Mouse (Mus musculus) liver, embryonic 15.5 days (tissue): ENCODE results near the gene Prr7. TPM values are rescaled to one million over a fixed set of nuclear protein-coding genes. Genes with fewer than 3 reads are reported as not detected.

ENCODE experiments used
- ATAC-seq: fragments of 200-750 bp; cut with Nextera tagmentation; 2 replicates; pipeline ENCODE4 v1.8.0; 2017; ENCODE audit warnings: moderate number of reproducible peaks, mild to moderate bottlenecking, moderate library complexity; ENCODE audit not compliant: insufficient read depth
- H3K27ac ChIP-seq: fragments of 300-500 bp; sonication (generic); replicated peaks from 2 replicates; pipeline ENCODE4 v1.5.1; 2015; ENCODE audit warnings: mild to moderate bottlenecking, inconsistent platforms
- H3K27me3 ChIP-seq: fragments of 300-500 bp; sonication (generic); 2 replicates; pipeline ENCODE4 v1.6.1; 2015; ENCODE audit warnings: mild to moderate bottlenecking, inconsistent platforms
- H3K36me3 ChIP-seq: fragments of 300-500 bp; sonication (generic); replicated peaks from 2 replicates; pipeline ENCODE4 v1.6.1; 2015; ENCODE audit warnings: moderate library complexity, mild to moderate bottlenecking, inconsistent platforms
- H3K4me1 ChIP-seq: fragments of 300-500 bp; sonication (generic); replicated peaks from 2 replicates; pipeline ENCODE4 v1.6.1; 2015; ENCODE audit warnings: inconsistent platforms
- H3K4me2 ChIP-seq: fragments of 300-500 bp; sonication (generic); 2 replicates; pipeline ENCODE4 v1.6.1; 2015; ENCODE audit warnings: moderate library complexity, mild to moderate bottlenecking, inconsistent platforms
- H3K4me3 ChIP-seq: fragments of 300-500 bp; sonication (generic); replicated peaks from 2 replicates; pipeline ENCODE4 v1.5.1; 2015; ENCODE audit warnings: mild to moderate bottlenecking, inconsistent platforms
- H3K9ac ChIP-seq: fragments of 300-500 bp; sonication (generic); 2 replicates; pipeline ENCODE4 v1.6.1; 2015; ENCODE audit warnings: moderate library complexity, mild to moderate bottlenecking, inconsistent platforms
- H3K9me3 ChIP-seq: fragments of 300-500 bp; sonication (generic); replicated peaks from 2 replicates; pipeline ENCODE4 v1.6.1; 2016; ENCODE audit warnings: inconsistent platforms
- WGBS: fragments of 180-500 bp; shearing (Covaris S2); methylation state at CpG from one replicate; pipeline ENCODE4 v1.1.7; 2015; ENCODE audit warnings: mixed read lengths; ENCODE audit not compliant: insufficient replicate concordance; 5-methylcytosine and 5-hydroxymethylcytosine counted together
- polyA plus RNA-seq: library from polyadenylated mRNA; unstranded; fragments of >200 nt; fragmentation: Nextera tagmentation; extraction: Ambion mirVana; gene quantifications from 2 replicates; pipeline ENCODE4 v1.2.1, GENCODE M21; 2015

The Prr7 gene
- polyA plus RNA-seq, 1 experiment from 2014 or later, result not detected

DNA sequence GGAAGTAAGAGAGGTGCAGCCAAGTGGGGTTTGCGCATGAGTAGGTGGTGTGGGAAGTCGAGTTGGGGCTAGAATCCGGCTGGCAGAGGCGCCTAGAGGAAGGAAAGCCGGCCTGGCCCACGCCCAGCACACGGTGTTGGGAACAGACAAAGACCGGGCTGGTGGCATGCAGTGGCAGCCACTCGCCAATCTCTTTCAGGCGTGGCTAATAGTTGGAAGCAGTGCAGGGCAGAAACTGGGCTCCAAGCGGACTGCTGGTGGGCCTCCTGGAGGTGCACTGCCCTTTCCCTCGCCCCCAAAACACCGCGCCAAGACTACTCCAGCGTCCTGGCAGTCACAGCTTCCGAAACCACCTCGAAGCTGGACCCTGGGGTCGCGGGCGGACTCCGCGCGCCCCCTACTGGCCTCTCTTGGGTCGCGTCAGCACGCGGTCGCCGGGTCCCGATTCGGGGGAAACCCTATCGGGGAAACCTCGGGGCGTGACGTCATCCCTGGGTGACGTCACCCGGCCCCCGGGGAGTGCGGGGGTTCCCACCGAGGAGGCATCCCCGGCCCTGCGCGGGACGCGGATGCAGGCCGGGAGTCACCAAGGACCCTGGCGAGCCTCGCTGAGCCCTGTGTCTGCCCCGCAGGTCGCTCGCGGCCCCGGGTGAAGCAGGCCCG, 7.2 kb downstream of the Prr7 start:
- peak overlapping the region; percentile 59 for H3K4me3 ChIP-seq
- peak; percentile 52 for ATAC-seq
- H3K9ac ChIP-seq, result peak overlapping the region; percentile 46; the same call in 1 of the 2 replicates
- peak overlapping the region; percentile 91 for H3K4me2 ChIP-seq
- no peaks in the 10 kb centered on the region for H3K36me3 ChIP-seq
- WGBS, result under 1% methylated on average over 54 of the region's 54 CpGs
- H3K27me3 ChIP-seq, result peaks cover 100% of the 10 kb centered on the region
- no peak overlapping the region for H3K27ac ChIP-seq
- peaks cover 27% of the 10 kb centered on the region for H3K4me1 ChIP-seq
- H3K9me3 ChIP-seq, result no peaks in the 10 kb centered on the region

DNA sequence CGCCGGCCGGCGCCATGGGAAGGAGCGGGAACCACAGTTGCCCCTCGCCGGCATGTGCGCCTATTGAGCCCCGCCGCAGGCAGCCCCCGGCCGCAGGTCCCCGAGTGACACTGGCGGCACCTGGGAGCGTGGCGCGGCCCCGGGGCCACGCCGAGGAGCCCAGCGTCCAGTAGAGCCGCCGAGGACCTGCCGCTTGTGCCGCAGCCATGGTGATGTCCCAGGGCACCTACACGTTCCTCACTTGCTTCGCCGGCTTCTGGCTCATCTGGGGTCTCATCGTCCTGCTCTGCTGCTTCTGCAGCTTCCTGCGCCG, 7.7 kb downstream of the Prr7 start:
- H3K9ac ChIP-seq, result peak overlapping the region; percentile 46; the same call in 1 of the 2 replicates
- WGBS, result under 1% methylated on average over 31 of the region's 31 CpGs
- H3K27ac ChIP-seq, result no peak overlapping the region
- peaks cover 100% of the 10 kb centered on the region for H3K27me3 ChIP-seq
- H3K4me3 ChIP-seq, result peak overlapping the region; percentile 59
- H3K4me2 ChIP-seq, result peak overlapping the region; percentile 91
- 0 out of 2 replicates have a peak, but pooled peaks have one; percentile 10 for ATAC-seq
- H3K4me1 ChIP-seq, result peaks cover 27% of the 10 kb centered on the region
- no peaks in the 10 kb centered on the region for H3K36me3 ChIP-seq
- no peaks in the 10 kb centered on the region for H3K9me3 ChIP-seq

- peak overlapping the region; percentile 59 for H3K4me3 ChIP-seq
- ATAC-seq, result 0 out of 2 replicates have a peak, but pooled peaks have one; percentile 15
- peak overlapping the region; percentile 46; the same call in 1 of the 2 replicates for H3K9ac ChIP-seq
- H3K9me3 ChIP-seq, result no peaks in the 10 kb centered on the region
- WGBS, result under 1% methylated on average over 102 of the region's 103 CpGs
- peaks cover 27% of the 10 kb centered on the region for H3K4me1 ChIP-seq
- H3K4me2 ChIP-seq, result peak overlapping the region; percentile 91
- peaks cover 94% of the 10 kb centered on the region for H3K27me3 ChIP-seq
- H3K36me3 ChIP-seq, result no peaks in the 10 kb centered on the region
- no peak overlapping the region for H3K27ac ChIP-seq
Observed at GRCm38 (mm10) chr13:55472132-55473022, 8.3 kb downstream of the Prr7 start.

- Histone ChIP-seq H3K9ac (no peak overlapping the region), H3K4me3 (peak overlapping the region; percentile 59), H3K27ac (no peak overlapping the region), H3K36me3 (no peaks in the 10 kb centered on the region), H3K4me2 (peak overlapping the region; percentile 91), H3K4me1 (peaks cover 27% of the 10 kb centered on the region), H3K9me3 (no peaks in the 10 kb centered on the region), H3K27me3 (peaks cover 86% of the 10 kb centered on the region)
- WGBS, result 17% methylated on average over 18 of the region's 18 CpGs
- no peak for ATAC-seq
Observed at GRCm38 (mm10) chr13:55473076-55473831, 9.2 kb downstream of the Prr7 start.

GRCm38 (mm10) chr13:55473961-55474360, 9.9 kb downstream of the Prr7 start:
- H3K36me3 ChIP-seq, result no peaks in the 10 kb centered on the region
- peaks cover 78% of the 10 kb centered on the region for H3K27me3 ChIP-seq
- no peak overlapping the region for H3K27ac ChIP-seq
- H3K4me2 ChIP-seq, result no peak overlapping the region
- ATAC-seq, result no peak
- peaks cover 30% of the 10 kb centered on the region for H3K4me1 ChIP-seq
- 54% methylated on average over 11 of the region's 11 CpGs for WGBS
- no peaks in the 10 kb centered on the region for H3K9me3 ChIP-seq
- no peak overlapping the region for H3K4me3 ChIP-seq
- no peak overlapping the region for H3K9ac ChIP-seq

DNA sequence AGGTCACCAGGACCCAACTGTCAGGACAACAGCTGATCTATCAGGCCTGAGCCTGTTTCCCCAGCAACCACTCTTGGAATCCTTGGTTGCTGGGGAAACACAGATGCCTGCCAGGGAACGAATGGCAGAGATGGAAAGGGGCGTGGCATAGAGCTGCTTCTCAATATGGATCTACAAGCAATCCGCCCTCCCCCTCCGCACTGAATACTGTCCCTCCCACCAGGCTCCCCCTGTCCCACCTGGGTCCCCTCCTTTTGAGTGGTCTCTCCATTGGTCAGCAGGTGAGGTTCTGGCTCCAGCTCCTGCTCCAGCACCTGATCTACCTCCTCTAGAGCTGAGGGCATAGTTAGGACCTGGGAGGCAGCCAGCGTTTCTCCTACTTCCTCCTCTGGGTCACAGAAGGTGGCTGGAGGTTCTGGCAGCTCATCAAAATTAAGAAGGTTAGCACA, 10.6 kb downstream of the Prr7 start:
- Histone ChIP-seq H3K27me3 (peaks cover 72% of the 10 kb centered on the region), H3K4me2 (no peak overlapping the region), H3K36me3 (no peaks in the 10 kb centered on the region), H3K4me3 (no peak overlapping the region), H3K9me3 (no peaks in the 10 kb centered on the region), H3K9ac (no peak overlapping the region), H3K4me1 (peaks cover 31% of the 10 kb centered on the region), H3K27ac (no peak overlapping the region)
- ATAC-seq, result no peak
- 44% methylated on average over 5 of the region's 5 CpGs for WGBS

GRCm38 (mm10) chr13:55475750-55476149, 11.7 kb downstream of the Prr7 start:
- H3K9me3 ChIP-seq, result no peaks in the 10 kb centered on the region
- H3K27ac ChIP-seq, result no peak overlapping the region
- H3K27me3 ChIP-seq, result peaks cover 61% of the 10 kb centered on the region
- no peaks in the 10 kb centered on the region for H3K36me3 ChIP-seq
- no peak overlapping the region for H3K4me2 ChIP-seq
- WGBS, result 68% methylated on average over 5 of the region's 5 CpGs
- no peak overlapping the region for H3K4me3 ChIP-seq
- H3K9ac ChIP-seq, result no peak overlapping the region
- peaks cover 31% of the 10 kb centered on the region for H3K4me1 ChIP-seq
- no peak for ATAC-seq

GRCm38 (mm10) chr13:55476256-55476655, 12.2 kb downstream of the Prr7 start:
- no peak overlapping the region for H3K4me2 ChIP-seq
- H3K27me3 ChIP-seq, result peaks cover 56% of the 10 kb centered on the region
- H3K4me3 ChIP-seq, result no peak overlapping the region
- H3K36me3 ChIP-seq, result no peaks in the 10 kb centered on the region
- no peaks in the 10 kb centered on the region for H3K9me3 ChIP-seq
- H3K4me1 ChIP-seq, result peaks cover 26% of the 10 kb centered on the region
- WGBS, result 80% methylated on average over 8 of the region's 8 CpGs
- no peak overlapping the region for H3K9ac ChIP-seq
- ATAC-seq, result no peak
- H3K27ac ChIP-seq, result no peak overlapping the region

DNA sequence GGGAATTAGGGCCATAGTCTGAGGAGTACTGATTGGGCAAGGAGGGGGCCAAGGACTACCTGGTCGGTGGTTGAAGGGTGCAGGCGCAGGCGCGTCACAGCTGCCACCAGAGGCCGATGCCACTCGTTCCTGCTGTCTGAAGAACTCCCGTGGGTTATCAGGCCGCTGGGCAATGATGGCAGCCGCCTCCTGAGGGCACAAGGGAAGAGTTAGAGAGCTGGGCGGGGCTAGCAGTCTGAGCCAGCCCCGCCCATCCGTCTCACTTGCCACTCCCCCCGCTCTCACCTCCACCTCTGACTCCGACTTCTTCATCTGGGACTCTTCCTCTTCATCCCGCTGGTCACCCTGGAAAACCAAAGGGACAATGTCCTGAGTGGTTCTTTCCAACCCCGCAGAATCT, 13.4 kb downstream of the Prr7 start:
- Histone ChIP-seq H3K36me3 (no peaks in the 10 kb centered on the region), H3K9ac (no peak overlapping the region), H3K4me2 (no peak overlapping the region), H3K27ac (no peak overlapping the region), H3K27me3 (peaks cover 50% of the 10 kb centered on the region), H3K4me1 (peaks cover 14% of the 10 kb centered on the region), H3K4me3 (no peak overlapping the region), H3K9me3 (no peaks in the 10 kb centered on the region)
- WGBS, result 59% methylated on average over 16 of the region's 16 CpGs
- no peak for ATAC-seq

DNA sequence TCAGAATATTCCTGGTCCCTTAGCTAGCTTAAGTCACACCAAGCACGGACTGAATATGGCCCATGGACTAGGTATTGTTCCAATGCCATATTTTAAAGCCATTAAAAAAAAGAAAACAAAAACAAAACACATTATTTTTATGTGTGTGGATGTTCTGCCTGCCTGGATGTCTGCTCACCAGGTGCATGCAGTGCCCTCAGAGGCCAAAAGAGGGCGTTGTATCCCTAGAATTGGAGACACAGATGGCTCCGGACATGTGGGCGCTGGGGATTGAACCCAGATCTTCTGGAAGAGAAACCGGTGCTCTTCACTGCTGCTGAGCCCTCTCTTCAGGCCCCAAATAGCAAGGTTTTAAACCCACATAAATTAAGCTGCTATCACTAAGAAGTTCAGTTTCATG, 14.0 kb downstream of the Prr7 start:
- H3K36me3 ChIP-seq, result no peaks in the 10 kb centered on the region
- H3K4me2 ChIP-seq, result no peak overlapping the region

GRCm38 (mm10) chr13:55479008-55479407, 14.9 kb downstream of the Prr7 start:
- H3K4me3 ChIP-seq, result no peak overlapping the region
- WGBS, result 29% methylated on average over 7 of the region's 7 CpGs
- no peaks in the 10 kb centered on the region for H3K36me3 ChIP-seq
- no peak overlapping the region for H3K27ac ChIP-seq
- peaks cover 50% of the 10 kb centered on the region for H3K27me3 ChIP-seq
- peak; percentile 10; the same call in 1 of the 2 replicates for ATAC-seq
- H3K4me2 ChIP-seq, result no peak overlapping the region
- H3K4me1 ChIP-seq, result peaks cover 4% of the 10 kb centered on the region
- H3K9me3 ChIP-seq, result no peaks in the 10 kb centered on the region
- no peak overlapping the region for H3K9ac ChIP-seq

More for the DNA sequence above, 14.0 kb downstream of the Prr7 start:
- H3K9me3 ChIP-seq, result no peaks in the 10 kb centered on the region
- H3K4me1 ChIP-seq, result peaks cover 8% of the 10 kb centered on the region
- WGBS, result 55% methylated on average over 5 of the region's 5 CpGs
- peaks cover 50% of the 10 kb centered on the region for H3K27me3 ChIP-seq
- H3K27ac ChIP-seq, result no peak overlapping the region
- no peak for ATAC-seq
- H3K4me3 ChIP-seq, result no peak overlapping the region
- H3K9ac ChIP-seq, result no peak overlapping the region
